Mouse (Mus musculus) intestine, embryonic 14.5 days (tissue): ENCODE measurements around the gene Parp8. TPM values are rescaled to one million over a fixed set of nuclear protein-coding genes. Genes with fewer than 3 reads are reported as not detected.

ENCODE experiments used
- ATAC-seq: fragments of 200-750 bp; cut with Nextera tagmentation; replicated peaks from 2 replicates; pipeline ENCODE4 v1.8.0; 2017; ENCODE audit warnings: low read depth, moderate number of reproducible peaks, moderate TSS enrichment, moderate library complexity; ENCODE audit not compliant: low FRiP score, low TSS enrichment
- DNase-seq: peaks from one replicate; pipeline ENCODE4 v3.0.0-alpha.2; 2018; ENCODE audit warnings: low spot score
- H3K27ac ChIP-seq: fragments of 300-500 bp; sonication (generic); 2 replicates; pipeline ENCODE4 v1.5.1; 2014; ENCODE audit warnings: low read depth, mild to moderate bottlenecking, control low read depth
- H3K27me3 ChIP-seq: fragments of 300-500 bp; sonication (generic); replicated peaks from 2 replicates; pipeline ENCODE4 v1.6.1; 2014; ENCODE audit warnings: low read length, control low read depth; ENCODE audit not compliant: control insufficient read depth, insufficient read depth
- H3K36me3 ChIP-seq: fragments of 300-500 bp; sonication (generic); 2 replicates; pipeline ENCODE4 v1.6.1; 2014; ENCODE audit warnings: low read length, control low read depth; ENCODE audit not compliant: control insufficient read depth, insufficient read depth
- H3K4me1 ChIP-seq: fragments of 300-500 bp; sonication (generic); replicated peaks from 2 replicates; pipeline ENCODE4 v1.6.1; 2014; ENCODE audit warnings: low read length, control low read depth, mixed read lengths; ENCODE audit not compliant: control insufficient read depth, insufficient read depth
- H3K4me2 ChIP-seq: fragments of 300-500 bp; sonication (generic); 2 replicates; pipeline ENCODE4 v1.6.1; 2014; ENCODE audit warnings: low read length
- H3K4me3 ChIP-seq: fragments of 300-500 bp; sonication (generic); 2 replicates; pipeline ENCODE4 v1.5.1; 2014; ENCODE audit warnings: low read depth, low read length, control low read depth, mixed read lengths
- H3K9ac ChIP-seq: fragments of 300-500 bp; sonication (generic); 2 replicates; pipeline ENCODE4 v1.6.1; 2014; ENCODE audit warnings: mild to moderate bottlenecking, low read length
- H3K9me3 ChIP-seq: fragments of 300-500 bp; sonication (generic); 2 replicates; pipeline ENCODE4 v1.6.1; 2016; ENCODE audit warnings: low read length, control low read depth; ENCODE audit not compliant: control insufficient read depth
- WGBS: fragments of 180-500 bp; shearing (Covaris S2); extraction: QIAGEN DNeasy Blood & Tissue Kit; methylation state at CpG from one replicate; pipeline ENCODE4 v1.1.7; 2014; 5-methylcytosine and 5-hydroxymethylcytosine counted together
- polyA plus RNA-seq: library from polyadenylated mRNA; unstranded; fragments of >200 nt; fragmentation: Nextera tagmentation; extraction: Ambion mirVana; gene quantifications from 2 replicates; pipeline ENCODE4 v1.2.1, GENCODE M21; 2014

The Parp8 gene
- polyA plus RNA-seq, 1 experiment from 2014 or later, result 12.1 TPM

GRCm38 (mm10) chr13:116962480-116963462 lies 62.6 kb downstream of the Parp8 start:
- WGBS, result 70% methylated on average over 15 of the region's 15 CpGs
- Histone ChIP-seq H3K4me1 (0 out of 2 replicates have a peak, but pooled peaks cover 4% of the 10 kb centered on the region), H3K36me3 (no peaks in the 10 kb centered on the region), H3K9ac (no peak overlapping the region), H3K27me3 (no peaks in the 10 kb centered on the region), H3K4me2 (no peak overlapping the region), H3K4me3 (no peak overlapping the region), H3K27ac (no peak overlapping the region), H3K9me3 (no peaks in the 10 kb centered on the region)
- DNase-seq (no peak), ATAC-seq (no peak)

DNA sequence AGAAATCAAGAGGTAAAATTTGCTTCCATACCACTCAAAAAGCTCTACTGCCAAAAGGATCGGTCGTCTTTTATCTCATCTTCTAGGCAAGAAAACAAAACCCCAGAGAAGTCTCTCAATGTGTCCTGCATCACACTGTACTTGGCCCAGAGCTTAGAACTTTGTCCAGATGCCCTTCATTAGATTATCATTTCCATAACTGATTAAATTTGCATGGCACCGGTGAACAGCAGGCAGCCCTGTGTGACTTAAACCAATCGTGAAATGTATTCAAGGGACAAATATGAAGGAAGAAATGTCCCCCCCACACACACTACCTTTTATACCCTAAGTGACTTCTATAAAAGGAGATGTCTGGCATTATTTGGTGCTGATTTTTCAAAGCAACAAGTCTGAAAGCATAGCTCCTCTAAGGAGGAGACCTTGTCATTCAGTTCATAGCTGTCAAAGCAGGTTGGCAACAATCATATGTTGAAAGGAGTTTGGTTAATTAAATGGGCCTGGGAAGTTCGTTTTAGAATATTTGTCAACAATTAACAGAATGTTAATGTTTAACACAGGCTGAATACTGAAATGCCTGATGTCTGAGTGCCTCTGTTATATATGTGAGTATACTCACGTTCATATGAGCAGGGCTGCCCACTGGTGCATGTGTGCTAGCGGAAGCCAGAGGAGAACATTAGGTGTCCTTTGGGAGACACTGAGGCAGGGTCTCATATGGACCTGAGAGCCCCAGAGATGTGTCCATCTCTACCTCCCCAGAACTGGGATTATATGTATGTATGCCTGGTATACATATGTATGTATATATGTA lies 66.4 kb downstream of the Parp8 start:
- Histone ChIP-seq H3K9me3 (no peaks in the 10 kb centered on the region), H3K4me1 (0 out of 2 replicates have a peak, but pooled peaks cover 4% of the 10 kb centered on the region), H3K27ac (no peak overlapping the region), H3K9ac (no peak overlapping the region), H3K4me3 (no peak overlapping the region), H3K4me2 (no peak overlapping the region), H3K36me3 (no peaks in the 10 kb centered on the region), H3K27me3 (no peaks in the 10 kb centered on the region)
- DNase-seq, result no peak
- 83% methylated on average over 7 of the region's 7 CpGs for WGBS
- no peak for ATAC-seq

DNA sequence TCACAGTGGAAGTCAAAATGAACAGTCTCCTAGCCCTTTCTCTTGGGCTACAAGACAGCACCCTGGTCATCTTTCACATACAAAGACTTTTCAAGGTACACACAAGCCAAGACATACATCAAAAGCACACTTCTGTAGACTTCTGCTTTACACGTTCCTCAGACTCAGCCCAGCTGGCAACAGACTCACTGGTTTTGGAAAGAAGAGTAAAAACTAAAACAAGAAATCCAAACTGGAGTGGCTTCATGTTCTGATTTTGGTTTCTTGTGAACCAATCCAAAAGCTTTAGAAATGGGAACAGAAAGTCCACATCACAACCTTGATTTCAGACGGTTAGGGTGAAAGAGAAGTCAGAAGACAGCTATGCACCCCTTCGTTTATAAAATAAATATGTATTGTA lies 67.8 kb downstream of the Parp8 start:
- ATAC-seq (no peak), DNase-seq (no peak)
- H3K4me3 ChIP-seq, result no peak overlapping the region
- H3K36me3 ChIP-seq, result no peaks in the 10 kb centered on the region
- H3K27me3 ChIP-seq, result no peaks in the 10 kb centered on the region
- no peak overlapping the region for H3K4me2 ChIP-seq
- 71% methylated on average over 3 of the region's 3 CpGs for WGBS
- H3K27ac ChIP-seq, result no peak overlapping the region
- no peaks in the 10 kb centered on the region for H3K4me1 ChIP-seq
- no peak overlapping the region for H3K9ac ChIP-seq
- H3K9me3 ChIP-seq, result no peaks in the 10 kb centered on the region

- Histone ChIP-seq H3K9ac (no peak overlapping the region), H3K4me2 (no peak overlapping the region), H3K27me3 (no peaks in the 10 kb centered on the region), H3K4me1 (no peaks in the 10 kb centered on the region; the same call in 1 of the 2 replicates), H3K27ac (no peak overlapping the region), H3K4me3 (no peak overlapping the region), H3K9me3 (no peaks in the 10 kb centered on the region), H3K36me3 (no peaks in the 10 kb centered on the region)
- no peak for ATAC-seq
- DNase-seq, result no peak
- WGBS, result 93% methylated on average over 3 of the region's 3 CpGs
Measured at GRCm38 (mm10) chr13:116951336-116951735, 74.0 kb downstream of the Parp8 start.

GRCm38 (mm10) chr13:116949527-116949926 lies 75.8 kb downstream of the Parp8 start:
- Histone ChIP-seq H3K27me3 (no peaks in the 10 kb centered on the region), H3K4me2 (no peak overlapping the region), H3K27ac (no peak overlapping the region), H3K36me3 (no peaks in the 10 kb centered on the region), H3K9me3 (no peaks in the 10 kb centered on the region), H3K9ac (no peak overlapping the region), H3K4me1 (no peaks in the 10 kb centered on the region; the same call in 1 of the 2 replicates), H3K4me3 (no peak overlapping the region)
- DNase-seq, result no peak
- WGBS, result 81% methylated on average over 4 of the region's 4 CpGs
- no peak for ATAC-seq

DNA sequence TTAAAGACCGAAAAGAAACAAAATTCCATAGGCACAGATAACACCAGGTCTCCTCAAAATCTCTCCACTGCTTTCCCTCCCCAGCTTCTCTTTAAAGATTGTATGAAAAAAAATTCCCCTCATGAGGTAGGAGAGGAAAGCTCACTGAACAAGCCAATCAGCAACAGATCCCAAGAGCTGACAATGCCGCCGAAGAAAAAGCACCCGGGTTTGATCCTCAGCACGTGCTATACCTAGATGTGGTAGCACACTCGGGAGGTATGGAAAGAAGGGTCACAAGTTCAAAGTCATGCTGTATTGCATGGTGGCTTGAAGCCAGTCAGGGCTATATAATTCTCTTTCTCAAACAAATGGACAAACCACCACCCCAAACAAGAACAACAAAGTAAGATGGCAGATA lies 76.3 kb downstream of the Parp8 start:
- no peak for DNase-seq
- Histone ChIP-seq H3K27ac (no peak overlapping the region), H3K4me3 (no peak overlapping the region), H3K27me3 (no peaks in the 10 kb centered on the region), H3K9me3 (no peaks in the 10 kb centered on the region), H3K4me1 (no peaks in the 10 kb centered on the region; the same call in 1 of the 2 replicates), H3K36me3 (no peaks in the 10 kb centered on the region), H3K9ac (no peak overlapping the region), H3K4me2 (no peak overlapping the region)
- WGBS, result 91% methylated on average over 6 of the region's 6 CpGs
- no peak for ATAC-seq

GRCm38 (mm10) chr13:116948299-116948659 lies 77.1 kb downstream of the Parp8 start:
- no peaks in the 10 kb centered on the region for H3K9me3 ChIP-seq
- no peaks in the 10 kb centered on the region for H3K36me3 ChIP-seq
- H3K27ac ChIP-seq, result no peak overlapping the region
- ATAC-seq (no peak), DNase-seq (no peak)
- H3K4me1 ChIP-seq, result no peaks in the 10 kb centered on the region; the same call in 1 of the 2 replicates
- H3K9ac ChIP-seq, result no peak overlapping the region
- H3K4me3 ChIP-seq, result no peak overlapping the region
- no peaks in the 10 kb centered on the region for H3K27me3 ChIP-seq
- no peak overlapping the region for H3K4me2 ChIP-seq
- 62% methylated on average over 5 of the region's 5 CpGs for WGBS

- 59% methylated on average over 9 of the region's 9 CpGs for WGBS
- H3K9ac ChIP-seq, result no peak overlapping the region
- ATAC-seq, result no peak
- H3K4me2 ChIP-seq, result no peak overlapping the region
- no peaks in the 10 kb centered on the region for H3K27me3 ChIP-seq
- H3K36me3 ChIP-seq, result no peaks in the 10 kb centered on the region
- H3K9me3 ChIP-seq, result no peaks in the 10 kb centered on the region
- no peak for DNase-seq
- H3K27ac ChIP-seq, result no peak overlapping the region
- no peak overlapping the region for H3K4me3 ChIP-seq
- no peaks in the 10 kb centered on the region; the same call in 1 of the 2 replicates for H3K4me1 ChIP-seq
Measured at GRCm38 (mm10) chr13:116947611-116948298, 77.6 kb downstream of the Parp8 start.
